Comparison of ENCODE assay signal across 14 mouse cellular contexts in genomic region chr2:73659041-73659440, GRCm38 (mm10).
DNase-seq lines count a peak whose midpoint lies in the region; ATAC-seq lines count a peak whose summit lies in the region.
"Had no signal": no experiment of that assay in that cellular context is flagged by ENCODE, and none has a peak within 500 bp of the region (broad histone marks: within the 10 kb centered on the region; RNA-seq: fewer than 3 reads in every experiment).

No protein-coding gene starts in this region.

- peak; percentile 24; the same call in 1 of the 2 replicates for ATAC-seq in forebrain, embryonic 14.5 days
- ATAC-seq in forebrain, embryonic 11.5 days (replicated peaks; ENCODE audit: low FRiP score) = no peak
- no peak for ATAC-seq in hindbrain, embryonic 14.5 days (ENCODE audit: low FRiP score)
- ATAC-seq in hindbrain, embryonic 12.5 days (ENCODE audit: low FRiP score) = no peak
- no peak for ATAC-seq in midbrain, embryonic 15.5 days (replicated peaks)
- no peak for ATAC-seq in intestine, embryonic 15.5 days
- ATAC-seq: inflammation-experienced regulatory T-cells, adult 6 months had no signal

- H3K36me3 ChIP-seq in forebrain, embryonic 14.5 days (ENCODE audit: control insufficient read depth, insufficient read depth, low read length) = no peaks in the 10 kb centered on the region
- no peaks in the 10 kb centered on the region for H3K36me3 ChIP-seq in forebrain, embryonic 11.5 days (ENCODE audit: control insufficient read depth, insufficient read depth, low read length)
- H3K36me3 ChIP-seq in hindbrain, embryonic 14.5 days (replicated peaks; ENCODE audit: control insufficient read depth, insufficient read depth) = no peaks in the 10 kb centered on the region
- H3K36me3 ChIP-seq in hindbrain, embryonic 12.5 days = no peaks in the 10 kb centered on the region
- no peaks in the 10 kb centered on the region for H3K36me3 ChIP-seq in midbrain, embryonic 15.5 days (replicated peaks)
- no peaks in the 10 kb centered on the region for H3K36me3 ChIP-seq in intestine, embryonic 15.5 days
- H3K36me3 ChIP-seq: G1E; limb, embryonic 12.5 days had no signal

- no peak for DNase-seq in forebrain, embryonic 14.5 days (ENCODE audit: low spot score)
- no peak for DNase-seq in forebrain, embryonic 11.5 days (ENCODE audit: low spot score)
- peak; percentile 42 for DNase-seq in hindbrain, embryonic 14.5 days (ENCODE audit: low spot score)
- DNase-seq in brain, adult 2 months (ENCODE audit: low read depth, low spot score) = peak; percentile 65
- DNase-seq in ovary, postnatal 14 days (ENCODE audit: low spot score) = no peak
- DNase-seq: B cell, adult 2 months; kidney, postnatal 10 days; lung, postnatal 4 days had no signal

- no peak overlapping the region for H3K9ac ChIP-seq in forebrain, embryonic 14.5 days (ENCODE audit: low read length)
- no peak overlapping the region for H3K9ac ChIP-seq in forebrain, embryonic 11.5 days (ENCODE audit: low read length)
- no peak overlapping the region for H3K9ac ChIP-seq in hindbrain, embryonic 14.5 days
- H3K9ac ChIP-seq in hindbrain, embryonic 12.5 days = no peak overlapping the region
- no peak overlapping the region for H3K9ac ChIP-seq in midbrain, embryonic 15.5 days
- no peak overlapping the region for H3K9ac ChIP-seq in intestine, embryonic 15.5 days
- H3K9ac ChIP-seq: limb, embryonic 12.5 days had no signal

- 72% methylated on average over 8 of the region's 8 CpGs for WGBS in forebrain, embryonic 14.5 days
- WGBS in forebrain, embryonic 11.5 days = 85% methylated on average over 8 of the region's 8 CpGs
- 47% methylated on average over 8 of the region's 8 CpGs for WGBS in hindbrain, embryonic 14.5 days
- 66% methylated on average over 8 of the region's 8 CpGs for WGBS in hindbrain, embryonic 12.5 days
- WGBS in midbrain, embryonic 15.5 days = 36% methylated on average over 8 of the region's 8 CpGs
- 70% methylated on average over 8 of the region's 8 CpGs for WGBS in intestine, embryonic 15.5 days

- no peak overlapping the region for H3K4me2 ChIP-seq in forebrain, embryonic 14.5 days (ENCODE audit: low read length)
- no peak overlapping the region for H3K4me2 ChIP-seq in forebrain, embryonic 11.5 days (ENCODE audit: low read depth, low read length, severe bottlenecking)
- peak overlapping the region; percentile 52 for H3K4me2 ChIP-seq in hindbrain, embryonic 14.5 days (replicated peaks)
- H3K4me2 ChIP-seq in hindbrain, embryonic 12.5 days (replicated peaks) = no peak overlapping the region
- peak overlapping the region; percentile 50; the same call in 1 of the 2 replicates for H3K4me2 ChIP-seq in midbrain, embryonic 15.5 days
- no peak overlapping the region for H3K4me2 ChIP-seq in intestine, embryonic 15.5 days (replicated peaks)

- H3K4me3 ChIP-seq in forebrain, embryonic 14.5 days (ENCODE audit: low read depth, low read length) = no peak overlapping the region
- H3K4me3 ChIP-seq in forebrain, embryonic 11.5 days (ENCODE audit: low read depth, low read length) = no peak overlapping the region
- H3K4me3 ChIP-seq in hindbrain, embryonic 14.5 days (replicated peaks; ENCODE audit: low read length) = no peak overlapping the region
- no peak overlapping the region for H3K4me3 ChIP-seq in hindbrain, embryonic 12.5 days
- H3K4me3 ChIP-seq in midbrain, embryonic 15.5 days = no peak overlapping the region
- no peak overlapping the region for H3K4me3 ChIP-seq in intestine, embryonic 15.5 days (replicated peaks)
- H3K4me3 ChIP-seq: limb, embryonic 12.5 days had no signal

- no peak overlapping the region for H3K27ac ChIP-seq in forebrain, embryonic 14.5 days (ENCODE audit: low read depth, low read length)
- no peak overlapping the region for H3K27ac ChIP-seq in forebrain, embryonic 11.5 days (ENCODE audit: low read depth, low read length)
- H3K27ac ChIP-seq in hindbrain, embryonic 14.5 days = no peak overlapping the region
- no peak overlapping the region for H3K27ac ChIP-seq in hindbrain, embryonic 12.5 days
- H3K27ac ChIP-seq in midbrain, embryonic 15.5 days = no peak overlapping the region
- H3K27ac ChIP-seq in intestine, embryonic 15.5 days = no peak overlapping the region

- H3K27me3 ChIP-seq in forebrain, embryonic 14.5 days (replicated peaks; ENCODE audit: control insufficient read depth, insufficient read depth, low read length) = no peaks in the 10 kb centered on the region
- H3K27me3 ChIP-seq in forebrain, embryonic 11.5 days (ENCODE audit: control insufficient read depth, insufficient read depth, low read length) = no peaks in the 10 kb centered on the region
- H3K27me3 ChIP-seq in hindbrain, embryonic 14.5 days (ENCODE audit: control insufficient read depth, insufficient read depth, low read length) = no peaks in the 10 kb centered on the region
- H3K27me3 ChIP-seq in hindbrain, embryonic 12.5 days = no peaks in the 10 kb centered on the region
- no peaks in the 10 kb centered on the region for H3K27me3 ChIP-seq in midbrain, embryonic 15.5 days (replicated peaks)
- H3K27me3 ChIP-seq in intestine, embryonic 15.5 days (replicated peaks) = no peaks in the 10 kb centered on the region
- H3K27me3 ChIP-seq: limb, embryonic 12.5 days had no signal

- no peaks in the 10 kb centered on the region for H3K9me3 ChIP-seq in forebrain, embryonic 14.5 days (replicated peaks; ENCODE audit: control insufficient read depth, low read length)
- H3K9me3 ChIP-seq in forebrain, embryonic 11.5 days (ENCODE audit: control insufficient read depth, low read length) = no peaks in the 10 kb centered on the region
- H3K9me3 ChIP-seq in hindbrain, embryonic 14.5 days (ENCODE audit: control insufficient read depth, low read length) = no peaks in the 10 kb centered on the region
- H3K9me3 ChIP-seq in hindbrain, embryonic 12.5 days (replicated peaks) = no peaks in the 10 kb centered on the region
- no peaks in the 10 kb centered on the region for H3K9me3 ChIP-seq in midbrain, embryonic 15.5 days
- H3K9me3 ChIP-seq in intestine, embryonic 15.5 days = no peaks in the 10 kb centered on the region
- H3K9me3 ChIP-seq: G1E; limb, embryonic 12.5 days had no signal

- peaks cover 12% of the 10 kb centered on the region for H3K4me1 ChIP-seq in forebrain, embryonic 14.5 days (ENCODE audit: control insufficient read depth, insufficient read depth, low read length)
- no peaks in the 10 kb centered on the region for H3K4me1 ChIP-seq in forebrain, embryonic 11.5 days (replicated peaks; ENCODE audit: control insufficient read depth, insufficient read depth, low read length)
- peaks cover 35% of the 10 kb centered on the region for H3K4me1 ChIP-seq in hindbrain, embryonic 14.5 days (replicated peaks; ENCODE audit: control insufficient read depth, insufficient read depth, low read length)
- H3K4me1 ChIP-seq in hindbrain, embryonic 12.5 days = peaks cover 28% of the 10 kb centered on the region
- peaks cover 38% of the 10 kb centered on the region for H3K4me1 ChIP-seq in midbrain, embryonic 15.5 days
- H3K4me1 ChIP-seq in intestine, embryonic 15.5 days (replicated peaks) = 0 out of 2 replicates have a peak, but pooled peaks cover 7% of the 10 kb centered on the region

Comparison
In these comparisons a context has a peak if more than half of its experiments do, and no peak if none do; other contexts are left out.
1. H3K4me2 ChIP-seq: peak in hindbrain, embryonic 14.5 days (single experiment) and midbrain, embryonic 15.5 days (single experiment); none in forebrain, embryonic 14.5 days (single experiment), forebrain, embryonic 11.5 days (single experiment), hindbrain, embryonic 12.5 days (single experiment) and intestine, embryonic 15.5 days (single experiment).
2. DNase-seq: peak in hindbrain, embryonic 14.5 days (single experiment) and brain, adult 2 months (single experiment); none in forebrain, embryonic 14.5 days (single experiment), forebrain, embryonic 11.5 days (single experiment) and ovary, postnatal 14 days (single experiment).